Mouse (Mus musculus): ENCODE measurements at regions not wholly inside any gene's neighbourhood (a gene's known extent, or its start where the extent isn't known, plus 50 kb on each side); places are given as distances from the start of the nearest gene placed in this dataset.

DNA sequence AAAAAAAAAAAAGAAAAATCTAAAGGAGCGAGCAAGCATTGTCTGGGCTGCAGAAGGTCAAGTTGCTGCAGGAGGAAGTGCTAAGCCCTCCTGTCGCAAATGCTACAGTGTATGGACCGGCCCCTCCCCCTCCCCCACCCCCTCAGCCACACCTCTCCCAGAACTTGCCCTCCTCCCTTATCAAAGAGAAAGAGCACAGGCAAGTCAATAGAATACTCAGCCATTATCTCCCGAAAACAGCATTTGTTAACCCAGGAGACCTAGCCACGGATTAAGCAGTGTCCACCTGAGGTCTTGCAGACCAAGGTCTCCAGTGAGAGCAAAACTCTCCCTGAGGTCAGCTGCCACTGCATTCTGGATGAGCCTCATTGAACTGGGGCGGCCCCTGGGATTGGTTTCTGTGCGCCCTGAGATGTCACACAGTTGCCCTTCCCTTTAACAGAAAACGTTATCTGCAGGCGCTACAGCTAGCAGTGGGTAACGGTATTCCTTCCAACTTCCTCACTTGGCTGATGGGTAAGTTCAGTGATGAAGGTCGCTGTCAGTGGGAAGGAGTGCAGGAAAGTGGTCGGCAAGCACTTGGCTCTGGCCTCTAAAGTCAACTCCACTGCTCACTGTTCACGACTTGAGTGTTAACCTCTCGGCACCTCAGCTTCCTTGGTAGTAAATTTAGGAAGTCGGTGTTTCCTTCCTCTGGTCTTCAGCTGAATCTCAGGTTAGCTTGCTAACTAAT lies 68.0 kb upstream of the Bach2 start:
- Histone ChIP-seq H3K4me2 (replicated peaks) (no peak overlapping the region), H3K9ac (replicated peaks) (no peak overlapping the region), H3K4me1 (peaks cover 10% of the 10 kb centered on the region; the same call in 1 of the 2 replicates), H3K27me3 (peaks cover 11% of the 10 kb centered on the region), H3K4me3 (no peak overlapping the region), H3K27ac (replicated peaks) (no peak overlapping the region), H3K9me3 (no peaks in the 10 kb centered on the region), H3K36me3 (no peaks in the 10 kb centered on the region)
- ATAC-seq (ENCODE audit: low FRiP score, low read depth) = no peak
- WGBS = 68% methylated on average over 15 of the region's 15 CpGs

DNA sequence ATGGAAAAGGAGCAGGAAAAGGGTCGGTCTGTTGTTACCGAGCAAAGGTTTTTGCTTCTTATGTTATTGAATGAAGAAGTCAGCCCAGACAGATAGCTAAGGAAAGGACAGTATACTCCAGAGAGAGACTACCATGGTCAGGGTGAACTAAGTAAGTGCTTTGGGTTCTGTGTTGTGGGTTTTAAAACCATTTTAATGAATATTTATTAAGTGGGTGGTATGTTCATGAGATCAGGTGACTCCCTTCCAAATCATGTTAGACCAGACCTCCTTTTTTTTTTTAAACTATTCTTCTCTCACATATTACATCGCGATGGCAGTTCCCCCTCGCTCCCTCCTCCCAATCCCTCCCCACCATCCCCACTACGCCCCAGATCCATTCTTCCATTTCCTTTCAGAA lies 67.3 kb upstream of the Bach2 start:
- Histone ChIP-seq H3K4me3 (no peak overlapping the region), H3K27me3 (peaks cover 4% of the 10 kb centered on the region; the same call in 1 of the 2 replicates), H3K27ac (replicated peaks) (no peak overlapping the region), H3K4me2 (replicated peaks) (no peak overlapping the region), H3K9me3 (no peaks in the 10 kb centered on the region), H3K36me3 (no peaks in the 10 kb centered on the region), H3K9ac (replicated peaks) (no peak overlapping the region), H3K4me1 (peaks cover 11% of the 10 kb centered on the region)
- 93% methylated on average over 6 of the region's 6 CpGs for WGBS
- ATAC-seq (ENCODE audit: low FRiP score, low read depth) = no peak

DNA sequence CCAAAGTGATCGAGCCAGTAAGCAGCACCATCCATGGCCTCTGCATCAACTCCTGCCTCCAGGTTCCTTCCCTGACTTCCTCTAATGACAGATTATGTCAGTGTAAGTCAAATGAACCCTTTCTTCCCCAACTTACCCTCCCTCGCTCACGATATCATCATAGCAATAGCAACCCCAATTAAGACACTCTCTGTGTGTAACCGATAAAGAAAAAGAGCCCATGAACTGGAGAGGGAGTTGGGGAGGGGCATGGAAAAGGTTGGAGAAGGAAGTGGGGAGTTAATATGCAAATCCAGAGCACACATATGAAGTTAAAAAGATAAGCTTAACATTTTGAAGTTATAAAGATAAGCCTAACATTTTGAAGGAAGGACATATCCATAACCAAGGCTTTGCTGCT lies 65.6 kb upstream of the Bach2 start:
- Histone ChIP-seq H3K9me3 (no peaks in the 10 kb centered on the region), H3K9ac (replicated peaks) (no peak overlapping the region), H3K27me3 (no peaks in the 10 kb centered on the region), H3K4me2 (replicated peaks) (no peak overlapping the region), H3K4me1 (peaks cover 14% of the 10 kb centered on the region), H3K36me3 (no peaks in the 10 kb centered on the region), H3K27ac (replicated peaks) (no peak overlapping the region), H3K4me3 (no peak overlapping the region)
- ATAC-seq (ENCODE audit: low FRiP score, low read depth) = no peak
- 91% methylated on average over 4 of the region's 4 CpGs for WGBS

DNA sequence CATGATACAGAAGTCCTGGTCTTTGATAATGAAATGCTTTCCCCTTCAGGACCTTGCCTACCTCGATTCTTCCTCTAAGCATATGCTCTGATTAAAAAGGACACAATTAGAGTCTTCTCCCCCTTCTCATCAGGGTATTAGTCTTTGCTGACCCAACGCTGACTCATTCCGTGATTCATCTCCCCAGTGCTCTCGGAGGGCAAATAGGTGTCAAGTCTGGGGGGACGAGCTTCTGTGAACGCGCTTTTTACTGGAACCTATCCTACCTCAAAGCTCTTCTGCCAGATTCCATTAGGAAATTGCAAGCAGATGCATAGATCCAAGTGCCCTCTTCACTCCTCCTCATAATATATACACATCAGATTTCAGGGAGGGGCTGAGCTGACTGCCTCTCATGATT lies 63.8 kb upstream of the Bach2 start:
- H3K4me3 ChIP-seq = no peak overlapping the region
- no peak overlapping the region for H3K9ac ChIP-seq (replicated peaks)
- H3K27ac ChIP-seq (replicated peaks) = no peak overlapping the region
- no peak for ATAC-seq (ENCODE audit: low FRiP score, low read depth)
- H3K9me3 ChIP-seq = no peaks in the 10 kb centered on the region
- no peak overlapping the region for H3K4me2 ChIP-seq (replicated peaks)
- 74% methylated on average over 7 of the region's 7 CpGs for WGBS
- H3K4me1 ChIP-seq = peaks cover 17% of the 10 kb centered on the region
- H3K27me3 ChIP-seq = no peaks in the 10 kb centered on the region
- no peaks in the 10 kb centered on the region for H3K36me3 ChIP-seq

DNA sequence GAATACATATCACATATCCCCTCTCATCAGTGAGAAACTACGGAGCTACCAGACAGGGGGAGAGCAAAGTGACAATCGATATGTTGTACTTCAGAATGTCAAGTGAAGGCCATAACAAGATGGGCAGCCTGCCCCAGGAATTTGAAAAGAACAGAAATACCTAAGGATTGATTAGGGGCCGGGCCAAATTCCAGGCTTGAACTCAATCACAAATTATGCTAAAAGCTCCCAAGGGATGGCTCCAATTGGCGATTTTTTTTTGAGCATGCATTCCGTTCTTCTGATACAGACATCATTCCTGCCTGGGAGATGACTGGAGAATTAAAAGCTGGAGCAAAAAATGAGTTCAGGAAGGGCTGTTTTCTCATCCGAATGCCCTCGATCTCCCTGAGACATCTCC lies 63.4 kb upstream of the Bach2 start:
- no peaks in the 10 kb centered on the region for H3K36me3 ChIP-seq
- peaks cover 20% of the 10 kb centered on the region for H3K4me1 ChIP-seq
- no peak for ATAC-seq (ENCODE audit: low FRiP score, low read depth)
- no peak overlapping the region for H3K4me2 ChIP-seq (replicated peaks)
- no peaks in the 10 kb centered on the region for H3K9me3 ChIP-seq
- H3K27me3 ChIP-seq = no peaks in the 10 kb centered on the region
- H3K9ac ChIP-seq (replicated peaks) = no peak overlapping the region
- WGBS = 80% methylated on average over 7 of the region's 7 CpGs
- no peak overlapping the region for H3K4me3 ChIP-seq
- H3K27ac ChIP-seq (replicated peaks) = no peak overlapping the region

DNA sequence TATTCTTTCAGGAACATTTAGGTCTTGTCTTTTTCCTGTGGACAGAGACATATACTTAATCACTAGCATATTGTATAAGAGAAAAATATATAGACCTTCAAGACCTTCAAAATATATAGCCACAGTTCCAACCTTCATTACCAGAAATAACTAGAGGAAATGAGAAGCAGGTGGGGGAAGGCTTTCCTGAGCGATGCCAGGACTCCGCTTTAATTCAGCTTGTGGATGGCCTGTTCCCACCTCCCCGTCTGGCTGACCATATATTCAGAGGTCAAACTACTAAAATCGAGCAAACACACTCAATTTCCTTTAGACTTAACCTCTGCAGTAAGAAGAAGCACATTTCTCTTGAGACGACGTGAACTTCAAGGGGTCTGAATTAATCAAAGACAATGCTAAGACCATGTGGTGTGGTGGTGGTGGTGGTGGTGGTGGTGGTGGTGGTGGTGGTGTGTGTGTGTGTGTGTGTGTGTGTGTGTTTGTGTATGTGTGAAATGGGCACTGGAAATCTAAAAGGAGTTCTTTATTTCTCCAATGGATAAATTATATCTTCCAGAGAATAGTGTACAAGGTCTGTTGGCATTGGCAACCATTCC lies 62.7 kb upstream of the Bach2 start:
- H3K4me1 ChIP-seq = peaks cover 20% of the 10 kb centered on the region
- no peak overlapping the region for H3K4me3 ChIP-seq
- no peaks in the 10 kb centered on the region for H3K27me3 ChIP-seq
- no peak overlapping the region for H3K9ac ChIP-seq (replicated peaks)
- no peak for ATAC-seq (ENCODE audit: low FRiP score, low read depth)
- H3K36me3 ChIP-seq = no peaks in the 10 kb centered on the region
- no peaks in the 10 kb centered on the region for H3K9me3 ChIP-seq
- H3K27ac ChIP-seq (replicated peaks) = peak overlapping the region; percentile 21; the same call in 1 of the 2 replicates
- no peak overlapping the region for H3K4me2 ChIP-seq (replicated peaks)
- WGBS = 71% methylated on average over 6 of the region's 6 CpGs

DNA sequence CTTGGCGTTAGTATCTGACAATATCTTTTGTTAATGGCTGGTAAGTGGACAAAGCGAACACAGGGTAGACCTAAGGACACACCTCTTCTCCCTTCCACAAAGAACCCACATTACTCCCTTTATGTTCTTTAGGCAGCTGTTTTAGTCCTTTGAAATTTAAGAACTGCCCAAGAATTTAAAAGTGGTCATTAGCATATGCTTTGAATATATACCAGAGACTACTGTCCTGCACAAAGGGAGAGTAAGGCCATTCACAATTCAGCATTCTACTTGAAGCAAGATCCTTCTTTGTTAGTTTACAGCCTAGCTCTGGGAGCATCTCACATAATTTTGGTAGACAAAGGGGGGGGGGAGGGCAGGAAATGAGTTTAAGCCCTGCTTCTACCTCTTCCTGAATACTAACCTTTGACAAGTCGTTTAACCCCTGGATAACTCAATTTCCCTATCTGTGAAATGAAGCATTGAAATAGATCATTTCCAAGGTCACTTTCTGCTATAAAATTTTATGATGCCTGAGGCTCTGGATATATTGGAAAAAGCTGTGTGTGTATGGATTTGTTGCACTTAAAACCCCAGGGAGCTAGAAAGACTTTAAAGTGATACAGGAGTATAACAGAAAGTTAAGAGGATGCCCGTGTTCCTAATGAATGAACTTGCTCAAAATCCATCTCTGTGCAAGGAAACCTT lies 62.0 kb upstream of the Bach2 start:
- Histone ChIP-seq H3K9ac (replicated peaks) (no peak overlapping the region), H3K4me2 (replicated peaks) (no peak overlapping the region), H3K4me3 (no peak overlapping the region), H3K36me3 (no peaks in the 10 kb centered on the region), H3K27me3 (no peaks in the 10 kb centered on the region), H3K27ac (replicated peaks) (peak overlapping the region; percentile 21; the same call in 1 of the 2 replicates), H3K4me1 (peaks cover 20% of the 10 kb centered on the region), H3K9me3 (no peaks in the 10 kb centered on the region)
- WGBS = 50% methylated on average over 4 of the region's 4 CpGs
- peak; percentile 68; the same call in 1 of the 2 replicates for ATAC-seq (ENCODE audit: low FRiP score, low read depth)

DNA sequence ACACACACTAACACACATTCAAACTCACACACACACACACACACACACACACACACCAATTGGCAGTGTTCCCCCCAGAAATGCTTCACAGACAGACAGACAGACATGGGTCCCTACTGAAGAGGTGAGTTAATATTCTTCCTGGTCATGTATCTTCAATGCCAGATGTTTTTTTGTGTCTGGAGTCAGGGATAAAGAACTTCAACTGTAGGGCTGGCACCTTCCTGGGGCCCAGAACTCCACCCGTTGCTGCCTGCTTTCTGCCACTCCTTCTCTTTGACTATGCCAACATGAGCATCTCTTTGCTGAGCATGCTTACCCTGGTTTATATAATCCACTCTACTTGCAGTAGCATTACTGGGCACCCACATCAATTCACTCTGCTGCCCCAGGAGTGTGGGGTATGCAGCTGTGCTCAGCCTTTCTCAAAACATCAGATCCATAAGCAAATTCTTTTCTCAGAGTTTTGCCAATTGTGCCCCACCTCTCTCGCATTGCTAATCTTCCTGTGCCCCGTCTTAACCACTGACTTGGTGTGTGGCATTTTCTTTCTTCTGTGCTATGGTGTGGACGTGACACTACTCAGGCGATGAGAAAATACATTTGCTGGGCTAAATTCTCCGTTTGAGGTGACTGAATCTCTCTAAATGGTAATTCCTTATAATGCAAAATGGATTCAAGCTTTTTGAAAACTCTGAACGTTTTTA lies 60.5 kb upstream of the Bach2 start:
- Histone ChIP-seq H3K9ac (replicated peaks) (no peak overlapping the region), H3K27ac (replicated peaks) (no peak overlapping the region), H3K9me3 (no peaks in the 10 kb centered on the region), H3K4me3 (no peak overlapping the region), H3K4me1 (peaks cover 20% of the 10 kb centered on the region), H3K4me2 (replicated peaks) (no peak overlapping the region), H3K27me3 (no peaks in the 10 kb centered on the region), H3K36me3 (no peaks in the 10 kb centered on the region)
- 81% methylated on average over 7 of the region's 7 CpGs for WGBS
- ATAC-seq (ENCODE audit: low FRiP score, low read depth) = no peak

DNA sequence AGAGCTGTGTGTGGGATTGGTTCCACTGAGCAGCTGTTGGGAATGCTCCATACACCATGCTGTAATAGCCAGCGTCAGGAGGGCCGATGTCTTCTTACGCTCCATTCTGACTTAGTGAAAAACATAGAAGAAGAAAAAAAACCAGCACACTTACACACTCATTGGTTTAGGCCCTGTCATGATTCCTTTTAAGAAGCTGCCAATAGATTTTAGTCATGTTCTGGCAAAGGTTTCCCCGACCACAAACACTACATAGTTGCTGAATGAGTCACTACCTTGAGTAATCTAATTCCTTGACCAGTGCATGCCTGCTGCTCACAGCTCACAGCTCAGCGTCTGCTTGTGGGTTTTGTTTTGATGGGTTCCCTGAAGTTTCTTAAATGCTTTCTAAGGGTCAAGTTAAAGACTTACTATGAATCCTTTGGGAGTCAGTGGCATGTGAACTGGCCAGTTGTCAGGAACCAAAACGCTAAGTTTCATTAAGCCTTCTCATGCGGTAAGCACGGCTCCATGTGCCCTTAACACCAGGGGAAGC lies 58.8 kb upstream of the Bach2 start:
- 62% methylated on average over 8 of the region's 8 CpGs for WGBS
- Histone ChIP-seq H3K36me3 (no peaks in the 10 kb centered on the region), H3K4me3 (no peak overlapping the region), H3K4me1 (peaks cover 20% of the 10 kb centered on the region), H3K27ac (replicated peaks) (no peak overlapping the region), H3K9ac (replicated peaks) (no peak overlapping the region), H3K4me2 (replicated peaks) (no peak overlapping the region), H3K27me3 (no peaks in the 10 kb centered on the region), H3K9me3 (no peaks in the 10 kb centered on the region)
- no peak for ATAC-seq (ENCODE audit: low FRiP score, low read depth)

DNA sequence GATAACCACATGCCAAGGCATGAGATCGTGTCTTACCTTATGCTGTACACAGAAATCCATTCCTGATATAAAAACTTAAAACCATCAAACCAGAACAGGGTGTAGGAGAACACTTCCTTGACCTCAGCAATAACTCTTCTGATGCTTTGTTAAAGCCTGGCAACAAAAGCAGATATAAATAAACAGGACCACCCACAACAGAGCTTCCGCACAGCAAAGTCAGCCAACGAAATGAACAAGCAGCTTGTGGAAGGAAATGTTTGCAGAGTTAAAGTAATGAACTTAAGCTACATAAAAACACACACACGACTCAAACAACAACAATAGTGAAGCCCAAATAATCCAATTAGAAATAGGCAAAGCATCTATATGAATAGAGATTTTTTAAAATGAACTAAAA lies 54.8 kb upstream of the Bach2 start:
- Histone ChIP-seq H3K9me3 (no peaks in the 10 kb centered on the region), H3K4me2 (replicated peaks) (no peak overlapping the region), H3K4me1 (peaks cover 17% of the 10 kb centered on the region; the same call in 1 of the 2 replicates), H3K27me3 (no peaks in the 10 kb centered on the region), H3K36me3 (no peaks in the 10 kb centered on the region), H3K9ac (replicated peaks) (no peak overlapping the region), H3K27ac (replicated peaks) (no peak overlapping the region), H3K4me3 (no peak overlapping the region)
- no peak for ATAC-seq (ENCODE audit: low FRiP score, low read depth)
- 89% methylated on average over 4 of the region's 4 CpGs for WGBS

DNA sequence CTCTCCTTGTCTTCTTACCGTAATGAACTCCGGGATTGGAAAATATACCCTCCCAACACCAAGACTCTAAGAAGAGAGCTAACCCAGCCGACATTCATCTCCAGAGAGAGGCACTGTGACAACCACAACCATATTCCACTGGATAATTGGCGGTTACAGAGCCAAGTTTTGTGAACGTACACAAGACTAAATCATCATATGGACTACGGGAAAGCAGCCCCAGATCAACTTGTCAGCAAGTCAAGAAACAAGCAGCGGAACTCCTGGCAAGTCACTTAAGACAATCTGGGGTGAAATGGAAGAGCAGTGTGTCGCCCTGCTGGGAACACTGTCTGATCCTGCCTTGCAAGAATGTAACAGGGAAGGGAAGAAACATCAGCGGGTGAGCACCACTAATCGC lies 52.6 kb upstream of the Bach2 start:
- Histone ChIP-seq H3K9ac (replicated peaks) (no peak overlapping the region), H3K9me3 (no peaks in the 10 kb centered on the region), H3K36me3 (no peaks in the 10 kb centered on the region), H3K4me3 (no peak overlapping the region), H3K4me2 (replicated peaks) (no peak overlapping the region), H3K27me3 (no peaks in the 10 kb centered on the region), H3K27ac (replicated peaks) (no peak overlapping the region), H3K4me1 (peaks cover 15% of the 10 kb centered on the region; the same call in 1 of the 2 replicates)
- 85% methylated on average over 10 of the region's 10 CpGs for WGBS
- no peak for ATAC-seq (ENCODE audit: low FRiP score, low read depth)

DNA sequence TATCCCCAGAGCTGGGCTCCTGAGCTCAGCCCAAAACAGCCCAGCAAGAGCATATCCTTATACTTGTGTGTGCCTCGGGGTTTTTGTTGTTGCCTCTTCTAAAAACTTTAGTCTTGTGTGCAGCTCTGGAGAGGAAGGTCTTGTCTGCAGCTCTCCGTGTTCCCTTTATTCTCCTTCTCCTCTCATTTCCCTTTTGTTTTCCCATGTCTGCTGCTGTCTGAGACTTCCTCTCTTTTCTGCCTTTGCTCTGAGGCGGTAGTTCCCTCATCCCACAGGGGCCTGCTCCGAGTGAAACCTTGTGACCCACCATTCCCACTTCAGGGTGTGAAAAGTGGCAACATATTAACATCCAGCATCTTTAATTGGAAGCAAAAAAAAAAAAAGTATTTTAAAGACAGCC lies 51.5 kb upstream of the Bach2 start:
- Histone ChIP-seq H3K4me3 (no peak overlapping the region), H3K9ac (replicated peaks) (no peak overlapping the region), H3K9me3 (no peaks in the 10 kb centered on the region), H3K4me2 (replicated peaks) (no peak overlapping the region), H3K27ac (replicated peaks) (no peak overlapping the region), H3K27me3 (no peaks in the 10 kb centered on the region), H3K4me1 (peaks cover 15% of the 10 kb centered on the region; the same call in 1 of the 2 replicates), H3K36me3 (no peaks in the 10 kb centered on the region)
- WGBS = 52% methylated on average over 4 of the region's 4 CpGs
- ATAC-seq (ENCODE audit: low FRiP score, low read depth) = no peak
